Mouse (Mus musculus): ENCODE data around the gene Ucp2. TPM values are rescaled to one million over a fixed set of nuclear protein-coding genes. Genes with fewer than 3 reads are reported as not detected.

Gene Ucp2
- polyA plus RNA-seq (2012; rRNA removed) = 1,120 and 1,396 TPM in 2 replicates

DNA sequence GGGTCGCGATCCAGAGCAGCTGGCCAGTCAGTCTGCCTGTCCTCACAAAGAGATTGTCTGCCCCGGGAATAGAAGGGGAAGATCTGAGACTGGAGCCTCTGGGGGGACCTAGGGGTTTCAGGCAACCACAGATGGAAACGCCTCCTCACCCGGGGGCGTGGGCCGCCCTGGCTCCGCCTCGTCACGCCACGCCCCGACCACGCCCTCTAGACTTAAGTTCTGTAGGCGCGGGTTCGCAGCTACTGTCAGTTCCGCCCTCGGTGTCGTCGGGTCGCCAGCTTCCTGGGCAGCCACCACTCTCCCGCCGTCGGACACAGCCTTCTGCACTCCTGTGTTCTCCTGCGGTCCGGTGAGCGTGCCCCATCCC, at the start of gene Ucp2:
Gene Ucp2, plus strand, starts transcription at position 221 of the 367 bp plus-strand sequence.
- H3K27me3 ChIP-seq (ENCODE audit: control insufficient read depth, insufficient read depth, low read length) = no peaks in the 10 kb centered on the region
- WGBS = 0% methylated on average over 27 of the region's 27 CpGs
- H3K4me3 ChIP-seq (ENCODE audit: control insufficient read depth, insufficient read depth, low read length) = peak within 1 kb of the TSS; percentile 70
- H3K36me3 ChIP-seq (ENCODE audit: control insufficient read depth, insufficient read depth, low read length) = peaks cover 22% of the 10 kb centered on the region
- peak; percentile 97 for DNase-seq
- H3K4me1 ChIP-seq (replicated peaks; ENCODE audit: control insufficient read depth, insufficient read depth, low read length) = peaks cover 34% of the 10 kb centered on the region
- 0 out of 2 replicates have a peak, but pooled peaks have one; percentile 19 for TF ChIP-seq CTCF (IDR thresholded peaks at IDR 0.05; ENCODE audit: borderline replicate concordance, control insufficient read depth, extremely low read depth, insufficient read depth, low read length, poor library complexity)
- peak; percentile 98 for TF ChIP-seq POLR2A (IDR thresholded peaks at IDR 0.05; ENCODE audit: control insufficient read depth, extremely low read depth, insufficient read depth, low read length, poor library complexity)
- peak within 1 kb of the TSS; percentile 92 for H3K27ac ChIP-seq (ENCODE audit: control insufficient read depth, insufficient read depth, low read length)

DNA sequence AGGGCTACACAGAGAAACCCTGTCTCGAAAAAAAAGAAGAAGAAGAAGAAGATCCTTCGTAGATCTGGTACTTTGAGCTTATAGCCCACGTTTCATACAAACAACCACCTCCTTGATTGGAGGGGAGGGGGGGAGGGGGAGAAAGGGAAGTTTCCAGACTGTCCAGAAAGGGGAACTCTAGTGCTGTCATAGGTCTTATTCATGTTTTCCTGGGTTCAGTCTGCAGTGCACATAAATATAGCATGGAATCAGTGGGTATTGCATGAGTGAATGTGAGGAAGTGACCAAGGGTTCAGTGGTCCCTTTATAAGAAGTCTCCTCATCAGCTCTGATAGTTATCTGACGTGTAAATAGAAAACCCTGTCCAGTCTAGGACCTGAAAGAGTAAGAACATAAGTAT, 49.4 kb upstream of the Ucp2 start:
- peaks cover 3% of the 10 kb centered on the region for H3K4me1 ChIP-seq (replicated peaks; ENCODE audit: control insufficient read depth, insufficient read depth, low read length)
- H3K27me3 ChIP-seq (ENCODE audit: control insufficient read depth, insufficient read depth, low read length) = no peaks in the 10 kb centered on the region
- no peak overlapping the region for H3K4me3 ChIP-seq (ENCODE audit: control insufficient read depth, insufficient read depth, low read length)
- no peak overlapping the region for H3K27ac ChIP-seq (ENCODE audit: control insufficient read depth, insufficient read depth, low read length)
- TF ChIP-seq CTCF (IDR thresholded peaks at IDR 0.05; ENCODE audit: borderline replicate concordance, control insufficient read depth, extremely low read depth, insufficient read depth, low read length, poor library complexity) = no peak
- no peak for TF ChIP-seq POLR2A (IDR thresholded peaks at IDR 0.05; ENCODE audit: control insufficient read depth, extremely low read depth, insufficient read depth, low read length, poor library complexity)
- DNase-seq = no peak
- 61% methylated on average over 4 of the region's 4 CpGs for WGBS
- H3K36me3 ChIP-seq (ENCODE audit: control insufficient read depth, insufficient read depth, low read length) = peaks cover 62% of the 10 kb centered on the region

DNA sequence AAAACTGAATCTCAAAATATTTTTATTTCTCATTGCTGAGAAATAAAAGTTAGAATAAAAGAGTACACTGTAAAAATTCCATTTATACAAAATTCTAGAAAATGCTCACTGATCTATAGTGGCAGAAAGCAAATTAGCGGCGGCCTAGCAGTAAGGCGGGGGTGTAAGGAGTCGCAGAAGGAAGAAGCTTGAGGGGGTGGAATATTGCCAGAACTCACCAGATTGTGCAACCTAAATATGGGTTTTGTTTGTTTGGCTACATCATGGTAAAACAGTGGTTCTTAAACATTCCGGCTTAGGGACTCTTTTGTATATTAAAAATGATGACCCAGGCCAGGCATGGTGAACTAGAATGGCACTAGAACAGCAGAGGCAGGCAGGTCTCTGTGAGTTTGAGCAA, 46.9 kb upstream of the Ucp2 start:
- Histone ChIP-seq H3K4me1 (replicated peaks; ENCODE audit: control insufficient read depth, insufficient read depth, low read length) (peaks cover 7% of the 10 kb centered on the region), H3K27me3 (ENCODE audit: control insufficient read depth, insufficient read depth, low read length) (no peaks in the 10 kb centered on the region), H3K36me3 (ENCODE audit: control insufficient read depth, insufficient read depth, low read length) (peaks cover 64% of the 10 kb centered on the region), H3K27ac (ENCODE audit: control insufficient read depth, insufficient read depth, low read length) (no peak overlapping the region), H3K4me3 (ENCODE audit: control insufficient read depth, insufficient read depth, low read length) (no peak overlapping the region)
- 97% methylated on average over 5 of the region's 5 CpGs for WGBS
- TF ChIP-seq POLR2A (IDR thresholded peaks at IDR 0.05; ENCODE audit: control insufficient read depth, extremely low read depth, insufficient read depth, low read length, poor library complexity) = no peak
- no peak for DNase-seq

DNA sequence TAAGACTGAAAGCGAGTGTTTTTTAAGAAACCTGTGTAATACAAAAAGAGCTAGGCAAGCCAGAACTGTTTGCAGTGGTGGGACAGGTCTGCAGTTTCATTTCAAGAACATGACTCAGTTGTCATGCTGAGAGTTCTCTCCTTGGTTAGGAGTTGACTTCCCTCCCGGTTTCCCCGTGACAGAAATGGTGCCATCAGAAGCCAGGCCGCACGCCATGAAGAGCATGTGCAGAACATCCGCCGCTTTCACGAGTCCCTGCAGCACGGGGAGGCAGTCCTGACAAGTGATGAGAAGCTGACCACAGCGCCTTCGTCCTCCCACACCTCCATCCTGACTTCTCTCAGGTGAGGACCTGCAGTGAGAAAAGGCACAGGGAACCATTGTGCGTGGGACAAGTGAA, 44.6 kb upstream of the Ucp2 start:
- no peak overlapping the region for H3K4me3 ChIP-seq (ENCODE audit: control insufficient read depth, insufficient read depth, low read length)
- no peaks in the 10 kb centered on the region for H3K27me3 ChIP-seq (ENCODE audit: control insufficient read depth, insufficient read depth, low read length)
- no peak for TF ChIP-seq POLR2A (IDR thresholded peaks at IDR 0.05; ENCODE audit: control insufficient read depth, extremely low read depth, insufficient read depth, low read length, poor library complexity)
- TF ChIP-seq CTCF (IDR thresholded peaks at IDR 0.05; ENCODE audit: borderline replicate concordance, control insufficient read depth, extremely low read depth, insufficient read depth, low read length, poor library complexity) = no peak
- DNase-seq = no peak
- H3K27ac ChIP-seq (ENCODE audit: control insufficient read depth, insufficient read depth, low read length) = no peak overlapping the region
- peaks cover 61% of the 10 kb centered on the region for H3K36me3 ChIP-seq (ENCODE audit: control insufficient read depth, insufficient read depth, low read length)
- H3K4me1 ChIP-seq (replicated peaks; ENCODE audit: control insufficient read depth, insufficient read depth, low read length) = peaks cover 7% of the 10 kb centered on the region
- WGBS = 96% methylated on average over 12 of the region's 12 CpGs

DNA sequence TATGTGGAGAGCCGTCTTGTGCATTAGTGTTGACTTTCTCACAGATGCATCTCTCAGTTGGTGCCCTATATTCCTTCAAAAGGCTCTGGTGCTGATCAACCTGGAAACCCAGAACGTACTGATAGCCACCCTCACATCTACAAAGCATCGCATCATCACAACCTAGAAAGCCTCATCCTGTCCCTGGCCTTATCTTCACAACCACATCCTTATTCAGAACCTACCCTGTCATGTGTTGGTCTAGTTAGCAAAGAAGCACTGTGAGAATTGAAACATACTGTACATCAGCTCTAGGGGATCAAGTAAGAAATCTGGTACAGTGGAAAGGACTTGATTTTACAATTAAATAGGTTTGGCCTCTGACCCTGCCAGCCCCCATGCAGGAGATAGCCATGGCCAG, 44.2 kb upstream of the Ucp2 start:
- DNase-seq = no peak
- Histone ChIP-seq H3K27ac (ENCODE audit: control insufficient read depth, insufficient read depth, low read length) (no peak overlapping the region), H3K27me3 (ENCODE audit: control insufficient read depth, insufficient read depth, low read length) (no peaks in the 10 kb centered on the region), H3K4me3 (ENCODE audit: control insufficient read depth, insufficient read depth, low read length) (no peak overlapping the region), H3K4me1 (replicated peaks; ENCODE audit: control insufficient read depth, insufficient read depth, low read length) (peaks cover 7% of the 10 kb centered on the region), H3K36me3 (ENCODE audit: control insufficient read depth, insufficient read depth, low read length) (peaks cover 58% of the 10 kb centered on the region)
- 46% methylated on average over 3 of the region's 3 CpGs for WGBS
- TF ChIP-seq POLR2A (IDR thresholded peaks at IDR 0.05; ENCODE audit: control insufficient read depth, extremely low read depth, insufficient read depth, low read length, poor library complexity) (no peak), CTCF (IDR thresholded peaks at IDR 0.05; ENCODE audit: borderline replicate concordance, control insufficient read depth, extremely low read depth, insufficient read depth, low read length, poor library complexity) (no peak)

DNA sequence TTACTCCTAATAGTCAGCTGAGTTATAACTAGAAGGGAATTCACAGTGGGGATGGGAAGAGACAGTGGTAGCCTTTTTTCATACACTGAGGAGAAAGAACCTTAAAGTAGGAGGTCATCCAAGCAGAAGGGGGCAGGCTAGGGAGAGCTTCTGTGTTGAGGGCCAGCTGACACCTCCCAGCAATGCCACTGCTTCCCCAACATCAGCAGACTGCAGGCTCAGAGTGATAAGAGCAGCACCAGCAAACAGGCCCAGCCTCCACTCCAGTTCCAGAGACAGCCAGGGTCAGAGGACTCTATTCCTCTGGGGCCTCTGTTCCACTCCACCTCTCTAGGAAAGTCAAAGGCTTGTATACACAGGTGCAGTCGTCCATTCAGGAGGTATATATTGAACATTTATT, 35.0 kb upstream of the Ucp2 start:
- peaks cover 45% of the 10 kb centered on the region for H3K36me3 ChIP-seq (ENCODE audit: control insufficient read depth, insufficient read depth, low read length)
- DNase-seq = no peak
- no peak for TF ChIP-seq CTCF (IDR thresholded peaks at IDR 0.05; ENCODE audit: borderline replicate concordance, control insufficient read depth, extremely low read depth, insufficient read depth, low read length, poor library complexity)
- 97% methylated on average over 1 of the region's 1 CpGs for WGBS
- no peaks in the 10 kb centered on the region for H3K4me1 ChIP-seq (replicated peaks; ENCODE audit: control insufficient read depth, insufficient read depth, low read length)
- H3K4me3 ChIP-seq (ENCODE audit: control insufficient read depth, insufficient read depth, low read length) = no peak overlapping the region
- H3K27ac ChIP-seq (ENCODE audit: control insufficient read depth, insufficient read depth, low read length) = no peak overlapping the region
- H3K27me3 ChIP-seq (ENCODE audit: control insufficient read depth, insufficient read depth, low read length) = no peaks in the 10 kb centered on the region

DNA sequence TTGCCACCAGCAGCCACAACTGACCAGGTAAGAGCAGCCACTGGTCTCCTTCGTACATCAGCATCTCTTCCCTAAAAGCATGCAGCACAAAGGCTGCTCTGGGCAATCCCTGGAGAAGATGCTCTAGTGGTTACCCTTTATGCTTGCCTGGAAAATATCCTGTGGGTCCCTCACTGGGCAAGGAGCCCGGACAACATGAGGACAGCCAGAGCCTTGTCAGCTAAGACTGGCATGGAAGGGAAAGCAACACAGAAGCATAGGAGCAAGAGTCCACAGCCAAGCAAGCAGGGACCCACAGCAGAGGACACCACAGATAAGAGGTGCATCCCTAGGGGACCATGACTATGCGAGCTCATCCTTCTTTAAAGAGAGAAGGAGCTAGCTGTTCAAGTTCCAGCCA, 33.3 kb upstream of the Ucp2 start:
- no peaks in the 10 kb centered on the region for H3K27me3 ChIP-seq (ENCODE audit: control insufficient read depth, insufficient read depth, low read length)
- H3K4me3 ChIP-seq (ENCODE audit: control insufficient read depth, insufficient read depth, low read length) = no peak overlapping the region
- TF ChIP-seq CTCF (IDR thresholded peaks at IDR 0.05; ENCODE audit: borderline replicate concordance, control insufficient read depth, extremely low read depth, insufficient read depth, low read length, poor library complexity) = no peak
- TF ChIP-seq POLR2A (IDR thresholded peaks at IDR 0.05; ENCODE audit: control insufficient read depth, extremely low read depth, insufficient read depth, low read length, poor library complexity) = no peak
- no peaks in the 10 kb centered on the region for H3K4me1 ChIP-seq (replicated peaks; ENCODE audit: control insufficient read depth, insufficient read depth, low read length)
- no peak for DNase-seq
- WGBS = 97% methylated on average over 3 of the region's 3 CpGs
- H3K36me3 ChIP-seq (ENCODE audit: control insufficient read depth, insufficient read depth, low read length) = peaks cover 38% of the 10 kb centered on the region
- no peak overlapping the region for H3K27ac ChIP-seq (ENCODE audit: control insufficient read depth, insufficient read depth, low read length)

Measured in thymus, adult 2 months (tissue).